Comparison of ENCODE assay signal across 8 mouse cellular contexts in genomic region chr19:5608707-5609106, GRCm38 (mm10). TPM values are rescaled to one million over a fixed set of nuclear protein-coding genes. Genes with fewer than 3 reads are reported as not detected.
DNase-seq lines count a peak whose midpoint lies in the region; ATAC-seq lines count a peak whose summit lies in the region.

No protein-coding gene starts in this region.

- H3K4me1 ChIP-seq in kidney, embryonic 14.5 days (ENCODE audit: control insufficient read depth, insufficient read depth, low read length): peaks cover 14% of the 10 kb centered on the region
- H3K4me1 ChIP-seq in embryonic facial prominence, embryonic 11.5 days (ENCODE audit: control insufficient read depth, insufficient read depth, low read length): peaks cover 3% of the 10 kb centered on the region
- peaks cover 22% of the 10 kb centered on the region for H3K4me1 ChIP-seq in hindbrain, embryonic 14.5 days (replicated peaks; ENCODE audit: control insufficient read depth, insufficient read depth, low read length)
- peaks cover 25% of the 10 kb centered on the region for H3K4me1 ChIP-seq in midbrain, embryonic 15.5 days

- H3K27ac ChIP-seq in kidney, embryonic 14.5 days (ENCODE audit: low read depth, low read length): no peak overlapping the region
- H3K27ac ChIP-seq in embryonic facial prominence, embryonic 11.5 days (replicated peaks; ENCODE audit: low read depth, low read length): peak overlapping the region; percentile 87; the same call in 1 of the 2 replicates
- no peak overlapping the region for H3K27ac ChIP-seq in hindbrain, embryonic 14.5 days
- H3K27ac ChIP-seq in midbrain, embryonic 15.5 days: peak overlapping the region; percentile 100

- no peak for ATAC-seq in kidney, embryonic 14.5 days (ENCODE audit: low FRiP score, low TSS enrichment)
- no peak for ATAC-seq in embryonic facial prominence, embryonic 11.5 days (replicated peaks; ENCODE audit: insufficient number of reproducible peaks, low FRiP score, low TSS enrichment, low read depth)
- ATAC-seq in hindbrain, embryonic 14.5 days (ENCODE audit: low FRiP score): no peak
- no peak for ATAC-seq in midbrain, embryonic 15.5 days (replicated peaks)

- no peaks in the 10 kb centered on the region for H3K9me3 ChIP-seq in kidney, embryonic 14.5 days (ENCODE audit: control insufficient read depth, low read length)
- no peaks in the 10 kb centered on the region for H3K9me3 ChIP-seq in embryonic facial prominence, embryonic 11.5 days (replicated peaks; ENCODE audit: control insufficient read depth, low read length)
- no peaks in the 10 kb centered on the region for H3K9me3 ChIP-seq in hindbrain, embryonic 14.5 days (ENCODE audit: control insufficient read depth, low read length)
- H3K9me3 ChIP-seq in midbrain, embryonic 15.5 days: no peaks in the 10 kb centered on the region

- peak overlapping the region; percentile 57 for H3K4me3 ChIP-seq in kidney, embryonic 14.5 days (ENCODE audit: low read length)
- peak overlapping the region; percentile 53 for H3K4me3 ChIP-seq in embryonic facial prominence, embryonic 11.5 days (ENCODE audit: low read depth, low read length)
- H3K4me3 ChIP-seq in hindbrain, embryonic 14.5 days (replicated peaks; ENCODE audit: low read length): peak overlapping the region; percentile 48
- H3K4me3 ChIP-seq in midbrain, embryonic 15.5 days: peak overlapping the region; percentile 78

- no peak for DNase-seq in kidney, adult 8-10 months
- no peak for DNase-seq in embryonic facial prominence, embryonic 11.5 days (ENCODE audit: low spot score)
- DNase-seq in hindbrain, embryonic 14.5 days (ENCODE audit: low spot score): no peak
- no peak for DNase-seq in c-Kit-positive CD71-positive TER-119-positive erythroid progenitor cells, embryonic 14.5 days (ENCODE audit: low spot score)
- no peak for DNase-seq in gastrocnemius, adult 18-20 months (ENCODE audit: low spot score)
- no peak for DNase-seq in layer of hippocampus, postnatal 25 days (ENCODE audit: extremely low spot score in 1 of 2, low spot score in 1 of 2)

- H3K4me2 ChIP-seq in kidney, embryonic 14.5 days (replicated peaks; ENCODE audit: low read depth, low read length): peak overlapping the region; percentile 69
- H3K4me2 ChIP-seq in embryonic facial prominence, embryonic 11.5 days (ENCODE audit: low read depth, low read length): peak overlapping the region; percentile 74; the same call in 1 of the 2 replicates
- H3K4me2 ChIP-seq in hindbrain, embryonic 14.5 days (replicated peaks): peak overlapping the region; percentile 72
- peak overlapping the region; percentile 59 for H3K4me2 ChIP-seq in midbrain, embryonic 15.5 days

- H3K9ac ChIP-seq in kidney, embryonic 14.5 days (ENCODE audit: low read depth, low read length): peak overlapping the region; percentile 65; the same call in 1 of the 2 replicates
- peak overlapping the region; percentile 73 for H3K9ac ChIP-seq in embryonic facial prominence, embryonic 11.5 days (replicated peaks; ENCODE audit: low read length)
- peak overlapping the region; percentile 65 for H3K9ac ChIP-seq in hindbrain, embryonic 14.5 days
- H3K9ac ChIP-seq in midbrain, embryonic 15.5 days: peak overlapping the region; percentile 92; the same call in 1 of the 2 replicates

- H3K27me3 ChIP-seq in kidney, embryonic 14.5 days (ENCODE audit: control insufficient read depth, insufficient read depth, low read length): no peaks in the 10 kb centered on the region
- no peaks in the 10 kb centered on the region for H3K27me3 ChIP-seq in embryonic facial prominence, embryonic 11.5 days (ENCODE audit: control insufficient read depth, insufficient read depth, low read length)
- H3K27me3 ChIP-seq in hindbrain, embryonic 14.5 days (ENCODE audit: control insufficient read depth, insufficient read depth, low read length): no peaks in the 10 kb centered on the region
- no peaks in the 10 kb centered on the region; the same call in 1 of the 2 replicates for H3K27me3 ChIP-seq in midbrain, embryonic 15.5 days (replicated peaks)

- WGBS in kidney, embryonic 14.5 days: 98% methylated on average over 13 of the region's 13 CpGs
- 95% methylated on average over 13 of the region's 13 CpGs for WGBS in embryonic facial prominence, embryonic 11.5 days
- 96% methylated on average over 13 of the region's 13 CpGs for WGBS in hindbrain, embryonic 14.5 days
- 98% methylated on average over 13 of the region's 13 CpGs for WGBS in midbrain, embryonic 15.5 days

- peaks cover 53% of the 10 kb centered on the region for H3K36me3 ChIP-seq in kidney, embryonic 14.5 days (ENCODE audit: control insufficient read depth, insufficient read depth, low read length)
- peaks cover 8% of the 10 kb centered on the region for H3K36me3 ChIP-seq in embryonic facial prominence, embryonic 11.5 days (replicated peaks; ENCODE audit: control insufficient read depth, insufficient read depth, low read depth, low read length)
- H3K36me3 ChIP-seq in hindbrain, embryonic 14.5 days (replicated peaks; ENCODE audit: control insufficient read depth, insufficient read depth): peaks cover 49% of the 10 kb centered on the region
- peaks cover 40% of the 10 kb centered on the region for H3K36me3 ChIP-seq in midbrain, embryonic 15.5 days (replicated peaks)

RNA-seq across cellular contexts. Expression of gene Kat5, which starts 1.3 kb away (rescaled TPM):
- polyA plus RNA-seq in kidney, embryonic 14.5 days (2014; fragmentation: Nextera tagmentation; extraction: Ambion mirVana): 31.5 and 36.0 TPM in 2 replicates
- 28.9 and 32.2 TPM in 2 replicates for polyA plus RNA-seq in embryonic facial prominence, embryonic 11.5 days (2014; fragmentation: Nextera tagmentation; extraction: Ambion mirVana)
- 38.4 and 41.0 TPM in 2 replicates for polyA plus RNA-seq in hindbrain, embryonic 14.5 days (2014; fragmentation: Nextera tagmentation; extraction: Ambion mirVana)
- 82.3 and 84.7 TPM in 2 replicates for polyA plus RNA-seq in midbrain, embryonic 15.5 days (2015; fragmentation: Nextera tagmentation; extraction: Ambion mirVana)
- 10 to 100 TPM; 24.0 to 26.0 TPM for total RNA-seq in gastrocnemius, adult 18-20 months (2021)
- total RNA-seq in layer of hippocampus, postnatal 25 days (2021): 10 to 100 TPM; 83.1 to 87.8 TPM

RNA-seq across cellular contexts. Expression of gene Rnaseh2c, which starts 7.0 kb away (rescaled TPM):
- 159 and 182 TPM in 2 replicates for polyA plus RNA-seq in kidney, embryonic 14.5 days (2014; fragmentation: Nextera tagmentation; extraction: Ambion mirVana)
- 156 and 157 TPM in 2 replicates for polyA plus RNA-seq in embryonic facial prominence, embryonic 11.5 days (2014; fragmentation: Nextera tagmentation; extraction: Ambion mirVana)
- polyA plus RNA-seq in hindbrain, embryonic 14.5 days (2014; fragmentation: Nextera tagmentation; extraction: Ambion mirVana): 55.1 and 55.3 TPM in 2 replicates
- 56.2 and 57.7 TPM in 2 replicates for polyA plus RNA-seq in midbrain, embryonic 15.5 days (2015; fragmentation: Nextera tagmentation; extraction: Ambion mirVana)
- total RNA-seq in gastrocnemius, adult 18-20 months (2021): 10 to 100 TPM; 40.7 to 50.1 TPM
- total RNA-seq in layer of hippocampus, postnatal 25 days (2021): 10 to 100 TPM; 67.6 to 85.2 TPM

RNA-seq across cellular contexts. Expression of gene Rela, which starts 28.6 kb away (rescaled TPM):
- 42.4 and 49.8 TPM in 2 replicates for polyA plus RNA-seq in kidney, embryonic 14.5 days (2014; fragmentation: Nextera tagmentation; extraction: Ambion mirVana)
- 37.0 and 39.1 TPM in 2 replicates for polyA plus RNA-seq in embryonic facial prominence, embryonic 11.5 days (2014; fragmentation: Nextera tagmentation; extraction: Ambion mirVana)
- 30.2 and 31.0 TPM in 2 replicates for polyA plus RNA-seq in hindbrain, embryonic 14.5 days (2014; fragmentation: Nextera tagmentation; extraction: Ambion mirVana)
- polyA plus RNA-seq in midbrain, embryonic 15.5 days (2015; fragmentation: Nextera tagmentation; extraction: Ambion mirVana): 36.9 and 39.2 TPM in 2 replicates
- 10 to 100 TPM; 14.6 to 19.3 TPM for total RNA-seq in gastrocnemius, adult 18-20 months (2021)
- 10 to 100 TPM; 20.6 to 22.0 TPM for total RNA-seq in layer of hippocampus, postnatal 25 days (2021)

RNA-seq across cellular contexts. Expression of gene Ap5b1, which starts 40.9 kb away (rescaled TPM):
- polyA plus RNA-seq in kidney, embryonic 14.5 days (2014; fragmentation: Nextera tagmentation; extraction: Ambion mirVana): 7.6 and 9.2 TPM in 2 replicates
- 1.7 and 2.1 TPM in 2 replicates for polyA plus RNA-seq in embryonic facial prominence, embryonic 11.5 days (2014; fragmentation: Nextera tagmentation; extraction: Ambion mirVana)
- 3.8 and 4.0 TPM in 2 replicates for polyA plus RNA-seq in hindbrain, embryonic 14.5 days (2014; fragmentation: Nextera tagmentation; extraction: Ambion mirVana)
- polyA plus RNA-seq in midbrain, embryonic 15.5 days (2015; fragmentation: Nextera tagmentation; extraction: Ambion mirVana): 3.0 and 3.1 TPM in 2 replicates
- 1 to 10 TPM; 1.7 to 2.5 TPM for total RNA-seq in gastrocnemius, adult 18-20 months (2021)
- 1 to 10 TPM; 7.7 to 8.2 TPM for total RNA-seq in layer of hippocampus, postnatal 25 days (2021)

RNA-seq across cellular contexts. Expression of gene Ovol1, which starts 48.3 kb away (rescaled TPM):
- polyA plus RNA-seq in kidney, embryonic 14.5 days (2014; fragmentation: Nextera tagmentation; extraction: Ambion mirVana): 11.1 and 11.8 TPM in 2 replicates
- polyA plus RNA-seq in embryonic facial prominence, embryonic 11.5 days (2014; fragmentation: Nextera tagmentation; extraction: Ambion mirVana): 0.62 and 1.4 TPM in 2 replicates
- polyA plus RNA-seq in hindbrain, embryonic 14.5 days (2014; fragmentation: Nextera tagmentation; extraction: Ambion mirVana): 0.07 and 0.15 TPM in 2 replicates
- 0.10 and 0.13 TPM in 2 replicates for polyA plus RNA-seq in midbrain, embryonic 15.5 days (2015; fragmentation: Nextera tagmentation; extraction: Ambion mirVana)
- total RNA-seq in gastrocnemius, adult 18-20 months (2021): not detected
- not detected for total RNA-seq in layer of hippocampus, postnatal 25 days (2021)

Comparison
In these comparisons a context has a peak if more than half of its experiments do, and no peak if none do; other contexts are left out.
1. H3K27ac ChIP-seq: peak in embryonic facial prominence, embryonic 11.5 days (single experiment) and midbrain, embryonic 15.5 days (single experiment); none in kidney, embryonic 14.5 days (single experiment) and hindbrain, embryonic 14.5 days (single experiment).
2. Peak in every context shown above with its lines, with median percentiles within 50 percentile points of each other: H3K4me2 ChIP-seq, H3K4me3 ChIP-seq and H3K9ac ChIP-seq.